In genomic region chr2:29735708-29736107, GRCm38 (mm10) we compare ENCODE assay signal across 27 mouse cellular contexts. TPM values are rescaled to one million over a fixed set of nuclear protein-coding genes. Genes with fewer than 3 reads are reported as not detected.
DNase-seq lines count a peak whose midpoint lies in the region; ATAC-seq lines count a peak whose summit lies in the region.
"Had no signal": no experiment of that assay in that cellular context is flagged by ENCODE, and none has a peak within 500 bp of the region (broad histone marks: within the 10 kb centered on the region; RNA-seq: fewer than 3 reads in every experiment).

No protein-coding gene starts in this region.

- H3K36me3 ChIP-seq in embryonic facial prominence, embryonic 14.5 days (ENCODE audit: control insufficient read depth, insufficient read depth, low read length), result peaks cover 84% of the 10 kb centered on the region
- H3K36me3 ChIP-seq in lung, embryonic 15.5 days, result peaks cover 51% of the 10 kb centered on the region

- peak; percentile 3 for DNase-seq in gastrocnemius, postnatal 14 days
- no peak for DNase-seq in gastrocnemius, postnatal 4 days (ENCODE audit: low spot score in 2 of 2)
- peak; percentile 55 for DNase-seq in embryonic facial prominence, embryonic 14.5 days (ENCODE audit: low spot score)
- DNase-seq in lung, postnatal 36 days, result peak; percentile 52
- no peak for DNase-seq in heart, adult 8-10 months (ENCODE audit: low spot score)
- no peak for DNase-seq in heart, postnatal 14 days
- DNase-seq in cerebellum, adult 11-12 months, result no peak
- DNase-seq: adrenal gland, postnatal 14 days; cerebellum, adult 9-10 months; gastrocnemius, postnatal 36 days; kidney, adult 18-20 months; retina, postnatal 1 day; right cerebral cortex, postnatal 25 days had no signal

- intact Hi-C loops in gastrocnemius, postnatal 14 days (cut with DNase I; ENCODE audit: low total_unique reads), result loop anchor here (10.0 kb wide), 1 partner anchor 121 kb away; the partner anchor contains the start of gene Rapgef1
- intact Hi-C loops in heart, postnatal 14 days (cut with DNase I), result no loop called here

- no peak for ATAC-seq in embryonic facial prominence, embryonic 14.5 days (ENCODE audit: low read depth)
- ATAC-seq in lung, embryonic 15.5 days (ENCODE audit: borderline replicate concordance, extremely low read depth, low FRiP score, low TSS enrichment), result peak; percentile 48
- ATAC-seq: hindbrain, postnatal 0 days; midbrain, embryonic 13.5 days had no signal

- no peak overlapping the region for H3K9ac ChIP-seq in embryonic facial prominence, embryonic 14.5 days (ENCODE audit: low read depth, low read length)
- H3K9ac ChIP-seq in lung, embryonic 15.5 days, result no peak overlapping the region
- H3K9ac ChIP-seq: forebrain, embryonic 12.5 days; midbrain, embryonic 13.5 days; neural tube, embryonic 12.5 days had no signal

- no peaks in the 10 kb centered on the region for H3K4me1 ChIP-seq in embryonic facial prominence, embryonic 14.5 days (ENCODE audit: control insufficient read depth, insufficient read depth, low read length)
- H3K4me1 ChIP-seq in lung, embryonic 15.5 days, result peaks cover 4% of the 10 kb centered on the region; the same call in 1 of the 2 replicates
- H3K4me1 ChIP-seq: forebrain, embryonic 12.5 days; midbrain, embryonic 13.5 days; neural tube, embryonic 12.5 days had no signal

- no peak overlapping the region for H3K4me3 ChIP-seq in embryonic facial prominence, embryonic 14.5 days (ENCODE audit: low read depth, low read length)
- H3K4me3 ChIP-seq in lung, embryonic 15.5 days, result no peak overlapping the region
- H3K4me3 ChIP-seq: forebrain, embryonic 12.5 days; megakaryocyte, embryonic 14.5 days; midbrain, embryonic 13.5 days; neural tube, embryonic 12.5 days had no signal

- 81% methylated on average over 12 of the region's 12 CpGs for WGBS in embryonic facial prominence, embryonic 14.5 days
- 71% methylated on average over 12 of the region's 12 CpGs for WGBS in lung, embryonic 15.5 days

- H3K27me3 ChIP-seq in embryonic facial prominence, embryonic 14.5 days (replicated peaks; ENCODE audit: control insufficient read depth, insufficient read depth, low read length), result no peaks in the 10 kb centered on the region
- H3K27me3 ChIP-seq in lung, embryonic 15.5 days, result no peaks in the 10 kb centered on the region
- H3K27me3 ChIP-seq: forebrain, embryonic 12.5 days; megakaryocyte, embryonic 14.5 days; midbrain, embryonic 13.5 days; neural tube, embryonic 12.5 days had no signal

- H3K27ac ChIP-seq in embryonic facial prominence, embryonic 14.5 days (replicated peaks; ENCODE audit: low read depth, low read length), result no peak overlapping the region
- peak overlapping the region; percentile 66; the same call in 1 of the 2 replicates for H3K27ac ChIP-seq in lung, embryonic 15.5 days
- H3K27ac ChIP-seq: forebrain, embryonic 12.5 days; hindbrain, postnatal 0 days; midbrain, embryonic 13.5 days; neural tube, embryonic 12.5 days had no signal

- no peak overlapping the region for H3K4me2 ChIP-seq in embryonic facial prominence, embryonic 14.5 days (ENCODE audit: low read depth, low read length)
- no peak overlapping the region for H3K4me2 ChIP-seq in lung, embryonic 15.5 days
- H3K4me2 ChIP-seq: forebrain, embryonic 12.5 days; midbrain, embryonic 13.5 days; neural tube, embryonic 12.5 days had no signal

- H3K9me3 ChIP-seq in embryonic facial prominence, embryonic 14.5 days (ENCODE audit: control insufficient read depth, low read length), result no peaks in the 10 kb centered on the region
- H3K9me3 ChIP-seq in lung, embryonic 15.5 days, result no peaks in the 10 kb centered on the region
- H3K9me3 ChIP-seq: forebrain, embryonic 12.5 days; megakaryocyte, embryonic 14.5 days; midbrain, embryonic 13.5 days; neural tube, embryonic 12.5 days had no signal

RNA-seq across cellular contexts. Expression of gene Gm13420, which starts 15.8 kb away (rescaled TPM):
- not detected for total RNA-seq in gastrocnemius, postnatal 14 days (2021)
- not detected for total RNA-seq in gastrocnemius, postnatal 4 days (2021)
- not detected in 2 replicates for polyA plus RNA-seq in embryonic facial prominence, embryonic 14.5 days (2014; fragmentation: Nextera tagmentation; extraction: Ambion mirVana)
- polyA plus RNA-seq in lung, embryonic 15.5 days (2015; fragmentation: Nextera tagmentation; extraction: Ambion mirVana), result 1.7 TPM in 2 replicates
- total RNA-seq in heart, adult 8-10 months (2022), result not detected
- not detected for total RNA-seq in heart, postnatal 14 days (2021)
- total RNA-seq: adrenal gland, postnatal 14 days; gastrocnemius, postnatal 36 days had no signal
- polyA plus RNA-seq: forebrain, embryonic 12.5 days; heart, embryonic 16.5 days; hindbrain, embryonic 11.5 days; neural tube, embryonic 12.5 days had no signal

RNA-seq across cellular contexts. Expression of gene Gm13547, which starts 23.4 kb away (rescaled TPM):
- total RNA-seq in gastrocnemius, postnatal 14 days (2021), result not detected
- not detected for total RNA-seq in gastrocnemius, postnatal 4 days (2021)
- polyA plus RNA-seq in embryonic facial prominence, embryonic 14.5 days (2014; fragmentation: Nextera tagmentation; extraction: Ambion mirVana), result 1.0 TPM in 1 of 2 replicates, not detected in the other
- 0.28 TPM in 1 of 2 replicates, not detected in the other for polyA plus RNA-seq in lung, embryonic 15.5 days (2015; fragmentation: Nextera tagmentation; extraction: Ambion mirVana)
- total RNA-seq in heart, adult 8-10 months (2022), result not detected
- total RNA-seq in heart, postnatal 14 days (2021), result not detected
- total RNA-seq: adrenal gland, postnatal 14 days; gastrocnemius, postnatal 36 days; hindbrain, postnatal 0 days; left cerebral cortex, adult 18-20 months; left cerebral cortex, postnatal 25 days; liver, adult 2 months had no signal
- polyA plus RNA-seq: forebrain, embryonic 12.5 days; hindbrain, embryonic 11.5 days; kidney, embryonic 16.5 days; liver, adult 2 months; liver, embryonic 16.5 days; spleen, adult 2 months had no signal

RNA-seq across cellular contexts. Expression of gene Coq4, which starts 51.6 kb away (rescaled TPM):
- 10 to 100 TPM in 1 of 2 experiments, 1 to 10 TPM in 1; 6.7 to 10.7 TPM for total RNA-seq in gastrocnemius, postnatal 14 days (2021)
- total RNA-seq in gastrocnemius, postnatal 4 days (2021), result 1 to 10 TPM; 8.1 to 9.7 TPM
- 26.3 and 29.4 TPM in 2 replicates for polyA plus RNA-seq in embryonic facial prominence, embryonic 14.5 days (2014; fragmentation: Nextera tagmentation; extraction: Ambion mirVana)
- 28.3 and 30.3 TPM in 2 replicates for polyA plus RNA-seq in lung, embryonic 15.5 days (2015; fragmentation: Nextera tagmentation; extraction: Ambion mirVana)
- 10 to 100 TPM; 18.7 to 26.4 (median 20.8) TPM for total RNA-seq in heart, adult 8-10 months (2022)
- 10 to 100 TPM; 17.5 to 18.3 TPM for total RNA-seq in heart, postnatal 14 days (2021)

RNA-seq across cellular contexts. Expression of gene Trub2, which starts 52.6 kb away (rescaled TPM):
- total RNA-seq in gastrocnemius, postnatal 14 days (2021), result 10 to 100 TPM; 28.0 to 28.3 TPM
- total RNA-seq in gastrocnemius, postnatal 4 days (2021), result 10 to 100 TPM; 33.9 to 40.4 TPM
- 20.4 and 24.4 TPM in 2 replicates for polyA plus RNA-seq in embryonic facial prominence, embryonic 14.5 days (2014; fragmentation: Nextera tagmentation; extraction: Ambion mirVana)
- 38.0 and 38.4 TPM in 2 replicates for polyA plus RNA-seq in lung, embryonic 15.5 days (2015; fragmentation: Nextera tagmentation; extraction: Ambion mirVana)
- 10 to 100 TPM; 38.6 to 47.6 (median 42.0) TPM for total RNA-seq in heart, adult 8-10 months (2022)
- 10 to 100 TPM; 30.5 to 34.1 TPM for total RNA-seq in heart, postnatal 14 days (2021)

Comparison
In these comparisons a context has a peak if more than half of its experiments do, and no peak if none do; other contexts are left out.
1. DNase-seq: peak in gastrocnemius, postnatal 14 days (single experiment), embryonic facial prominence, embryonic 14.5 days (single experiment) and lung, postnatal 36 days (single experiment); none in gastrocnemius, postnatal 4 days (0 of 2), heart, adult 8-10 months (single experiment), heart, postnatal 14 days (0 of 2) and cerebellum, adult 11-12 months (single experiment).